Mouse (Mus musculus) left cerebral cortex, adult 2 months (tissue): ENCODE results near the gene Gm21828. TPM values are rescaled to one million over a fixed set of nuclear protein-coding genes. Genes with fewer than 3 reads are reported as not detected.
"Not testable (repeated sequence)": the region's sequence is repeated elsewhere in the genome, so short reads cannot be mapped to it uniquely, and the experiment has no call there.

Experiments used
- DNase-seq, 2 experiments: peaks; one replicate each; pipeline ENCODE4 v3.0.0; 2021 to 2022; ENCODE audit warnings: low spot score in 2 of 2, mixed read lengths in 1 of 2; ENCODE audit errors: extremely low spot score in 1 of 2
- H3K27ac ChIP-seq: fragments of 200-600 bp; 2 replicates; pipeline ENCODE4 v1.8.1; 2022
- H3K4me3 ChIP-seq: fragments of 200-600 bp; 2 replicates; pipeline ENCODE4 v1.8.1; 2022
- intact Hi-C: fragments of 180-260 bp; cut with DNase I; formaldehyde crosslinking; loops from one replicate; pipeline ENCODE4 v1.15.1; 2025
- long read RNA-seq, 2 experiments: library from polyadenylated mRNA; stranded (forward); transcript quantifications; one replicate each; pipeline ENCODE4 v2.0.0; 2021; ENCODE audit warnings: borderline mapping rate in 2 of 2
- total RNA-seq, 2 experiments: library from RNA; stranded (reverse); gene quantifications; 2 replicates each; pipeline ENCODE4 v1.2.3; 2021

Gm21828 gene
- not detected for total RNA-seq
- long read RNA-seq, experiment 1: 0 reads
- long read RNA-seq, experiment 2: 0 reads

- DNase-seq, H3K27ac ChIP-seq, H3K4me3 ChIP-seq, intact Hi-C loops: not testable (repeated sequence)
These were observed at the start of gene Gm21828 for GRCm38 (mm10) chrY:13223828-13224227. Gene Gm21828 (minus strand): TSS chrY:13223928.

DNA sequence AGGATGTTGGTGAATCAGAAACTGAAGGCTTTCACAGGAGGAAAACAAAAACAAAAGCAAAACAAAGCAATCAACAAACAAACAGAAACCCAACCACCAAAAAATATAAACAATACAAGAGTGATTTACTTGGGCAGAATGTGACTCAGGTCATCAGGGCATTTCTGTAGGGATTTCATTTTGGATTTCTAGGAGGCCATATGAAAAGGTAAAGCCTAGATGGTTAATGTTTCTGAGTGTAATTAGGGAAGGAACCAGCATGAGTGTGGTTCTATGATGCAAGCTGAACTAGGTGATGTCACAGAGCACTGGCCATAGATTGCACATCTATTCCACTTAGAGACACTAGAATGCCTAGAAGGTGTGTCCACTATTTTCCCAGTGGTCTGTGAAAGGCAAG lies 28.4 kb upstream of the Gm21828 start, which contains the start of the genes Gm21440 and Gm21454:
Gene Gm21440, plus strand, starts transcription at position 301 of the 400 bp plus-strand sequence.
Gene Gm21454, plus strand, starts transcription at position 352 of the 400 bp plus-strand sequence.
- H3K4me3 ChIP-seq, H3K27ac ChIP-seq, intact Hi-C loops, DNase-seq: not testable (repeated sequence)

Other genes with a start within 250 kb of the Gm21828 start
- gene Gm20807, start 181.0 kb downstream of the Gm21828 start, total RNA-seq: not detected
- not detected for gene Gm21891, start 90.4 kb downstream of the Gm21828 start, total RNA-seq
- not detected for gene Gm21425, start 62.0 kb downstream of the Gm21828 start, total RNA-seq
- gene Gm21440, start 28.5 kb upstream of the Gm21828 start, total RNA-seq: not detected
- not detected for gene Gm21454, start 28.5 kb upstream of the Gm21828 start, total RNA-seq
- gene Gm21725, start 125.1 kb upstream of the Gm21828 start, total RNA-seq: not detected
- not detected for gene Gm21866, start 241.7 kb upstream of the Gm21828 start, total RNA-seq